Mouse (Mus musculus): Measurements from ENCODE around the gene Fermt1. TPM values are rescaled to one million over a fixed set of nuclear protein-coding genes. Genes with fewer than 3 reads are reported as not detected.
A peak's percentile ranks its signal among the peaks of the same experiment; 100 is the strongest.

The Fermt1 gene
- polyA plus RNA-seq, 1 experiment from 2014 or later, result 0.04 TPM

DNA sequence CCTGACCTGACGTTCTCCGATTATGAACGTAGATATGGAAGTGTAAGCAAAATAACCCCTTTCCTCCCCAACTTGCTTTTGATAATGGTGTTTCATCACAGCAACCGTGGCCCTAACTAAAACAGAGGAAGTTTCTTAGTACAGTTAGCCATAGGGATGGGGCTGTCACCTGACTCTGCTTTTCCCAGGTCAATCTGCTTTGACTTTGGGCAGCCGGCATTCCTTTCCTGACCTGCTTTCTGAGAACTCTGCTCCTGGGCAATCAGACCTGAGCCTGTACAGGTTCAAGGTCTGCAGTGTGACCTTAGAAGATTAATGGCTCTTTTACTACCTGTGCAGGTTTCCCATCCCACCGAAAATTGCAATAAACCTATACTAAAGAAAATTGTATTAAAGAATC is 1.3 kb upstream of the Fermt1 start:
- ATAC-seq, result no peak
- Histone ChIP-seq H3K4me1 (ENCODE audit: control insufficient read depth, insufficient read depth, low read depth, low read length) (peaks cover 12% of the 10 kb centered on the region), H3K27ac (ENCODE audit: low read depth, low read length) (no peak overlapping the region), H3K9ac (ENCODE audit: low read depth, low read length) (no peak overlapping the region), H3K9me3 (ENCODE audit: control insufficient read depth, low read length) (no peaks in the 10 kb centered on the region), H3K27me3 (replicated peaks; ENCODE audit: control insufficient read depth, insufficient read depth, low read length) (peaks cover 30% of the 10 kb centered on the region), H3K36me3 (ENCODE audit: control insufficient read depth, insufficient read depth, low read length) (no peaks in the 10 kb centered on the region), H3K4me2 (ENCODE audit: low read length) (no peak overlapping the region), H3K4me3 (ENCODE audit: low read length) (no peak overlapping the region)
- 86% methylated on average over 6 of the region's 6 CpGs for WGBS

- ATAC-seq, result 0 out of 2 replicates have a peak, but pooled peaks have one; percentile 2
- Histone ChIP-seq H3K4me3 (ENCODE audit: low read length) (peak overlapping the region; percentile 43), H3K27ac (ENCODE audit: low read depth, low read length) (no peak overlapping the region), H3K4me1 (ENCODE audit: control insufficient read depth, insufficient read depth, low read depth, low read length) (peaks cover 12% of the 10 kb centered on the region), H3K4me2 (ENCODE audit: low read length) (peak overlapping the region; percentile 73), H3K9me3 (ENCODE audit: control insufficient read depth, low read length) (no peaks in the 10 kb centered on the region), H3K27me3 (replicated peaks; ENCODE audit: control insufficient read depth, insufficient read depth, low read length) (peaks cover 30% of the 10 kb centered on the region), H3K9ac (ENCODE audit: low read depth, low read length) (peak overlapping the region; percentile 35; the same call in 1 of the 2 replicates), H3K36me3 (ENCODE audit: control insufficient read depth, insufficient read depth, low read length) (no peaks in the 10 kb centered on the region)
- 6% methylated on average over 24 of the region's 24 CpGs for WGBS
Observed at GRCm38 (mm10) chr2:132944711-132945325, 888 bp downstream of the Fermt1 start.

DNA sequence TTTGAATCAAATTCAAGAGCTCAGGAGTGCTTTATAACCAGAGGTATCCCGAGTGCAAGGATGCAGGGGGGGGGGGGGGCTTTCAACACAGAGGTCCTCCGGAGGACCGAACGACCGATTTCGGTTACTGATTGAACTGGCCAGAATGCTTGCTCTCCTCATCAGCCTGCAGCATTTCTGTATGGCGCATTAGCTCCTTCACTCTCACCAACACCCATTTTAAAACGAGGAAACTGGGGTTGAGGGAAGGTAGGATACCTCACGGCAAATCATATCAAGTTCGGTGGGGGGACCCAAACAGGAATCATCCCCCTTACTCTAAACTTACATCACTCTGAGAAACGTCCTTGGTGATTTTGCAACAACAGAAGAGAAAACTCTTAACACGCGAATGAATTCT is 1.7 kb downstream of the Fermt1 start:
- Histone ChIP-seq H3K4me2 (ENCODE audit: low read length) (no peak overlapping the region), H3K9me3 (ENCODE audit: control insufficient read depth, low read length) (no peaks in the 10 kb centered on the region), H3K27ac (ENCODE audit: low read depth, low read length) (no peak overlapping the region), H3K4me1 (ENCODE audit: control insufficient read depth, insufficient read depth, low read depth, low read length) (peaks cover 12% of the 10 kb centered on the region), H3K27me3 (replicated peaks; ENCODE audit: control insufficient read depth, insufficient read depth, low read length) (peaks cover 30% of the 10 kb centered on the region), H3K9ac (ENCODE audit: low read depth, low read length) (no peak overlapping the region), H3K36me3 (ENCODE audit: control insufficient read depth, insufficient read depth, low read length) (no peaks in the 10 kb centered on the region), H3K4me3 (ENCODE audit: low read length) (no peak overlapping the region)
- 39% methylated on average over 13 of the region's 13 CpGs for WGBS
- no peak for ATAC-seq

GRCm38 (mm10) chr2:132943596-132943995 is 2.1 kb downstream of the Fermt1 start:
- Histone ChIP-seq H3K9me3 (ENCODE audit: control insufficient read depth, low read length) (no peaks in the 10 kb centered on the region), H3K9ac (ENCODE audit: low read depth, low read length) (no peak overlapping the region), H3K4me3 (ENCODE audit: low read length) (no peak overlapping the region), H3K4me2 (ENCODE audit: low read length) (no peak overlapping the region), H3K4me1 (ENCODE audit: control insufficient read depth, insufficient read depth, low read depth, low read length) (peaks cover 12% of the 10 kb centered on the region), H3K27ac (ENCODE audit: low read depth, low read length) (no peak overlapping the region), H3K36me3 (ENCODE audit: control insufficient read depth, insufficient read depth, low read length) (no peaks in the 10 kb centered on the region), H3K27me3 (replicated peaks; ENCODE audit: control insufficient read depth, insufficient read depth, low read length) (peaks cover 30% of the 10 kb centered on the region)
- no peak for ATAC-seq
- 52% methylated on average over 9 of the region's 9 CpGs for WGBS

DNA sequence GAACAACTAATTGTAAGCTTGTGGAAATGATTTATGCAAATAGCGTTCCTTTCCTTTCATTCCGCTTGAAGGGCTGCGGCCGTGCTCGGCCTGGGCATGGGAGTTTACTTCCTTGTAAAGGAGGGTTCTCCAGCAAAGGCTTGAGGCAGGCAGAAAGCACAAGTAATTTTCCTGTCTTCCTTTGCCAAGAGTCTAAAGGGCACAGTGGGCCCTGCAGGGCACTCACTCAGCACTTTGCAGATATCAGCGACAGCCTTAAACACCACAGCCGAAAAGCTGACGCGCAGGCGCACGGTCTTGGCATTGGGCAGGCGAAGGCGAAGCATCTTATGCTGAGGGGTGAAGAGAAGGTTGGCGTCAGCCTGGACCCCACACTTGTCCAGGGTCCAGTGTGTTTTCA is 6.7 kb downstream of the Fermt1 start:
- Histone ChIP-seq H3K36me3 (ENCODE audit: control insufficient read depth, insufficient read depth, low read length) (no peaks in the 10 kb centered on the region), H3K4me3 (ENCODE audit: low read length) (no peak overlapping the region), H3K27ac (ENCODE audit: low read depth, low read length) (no peak overlapping the region), H3K27me3 (replicated peaks; ENCODE audit: control insufficient read depth, insufficient read depth, low read length) (peaks cover 12% of the 10 kb centered on the region), H3K9ac (ENCODE audit: low read depth, low read length) (no peak overlapping the region), H3K4me1 (ENCODE audit: control insufficient read depth, insufficient read depth, low read depth, low read length) (no peaks in the 10 kb centered on the region), H3K9me3 (ENCODE audit: control insufficient read depth, low read length) (no peaks in the 10 kb centered on the region), H3K4me2 (ENCODE audit: low read length) (no peak overlapping the region)
- 76% methylated on average over 14 of the region's 14 CpGs for WGBS
- no peak for ATAC-seq

DNA sequence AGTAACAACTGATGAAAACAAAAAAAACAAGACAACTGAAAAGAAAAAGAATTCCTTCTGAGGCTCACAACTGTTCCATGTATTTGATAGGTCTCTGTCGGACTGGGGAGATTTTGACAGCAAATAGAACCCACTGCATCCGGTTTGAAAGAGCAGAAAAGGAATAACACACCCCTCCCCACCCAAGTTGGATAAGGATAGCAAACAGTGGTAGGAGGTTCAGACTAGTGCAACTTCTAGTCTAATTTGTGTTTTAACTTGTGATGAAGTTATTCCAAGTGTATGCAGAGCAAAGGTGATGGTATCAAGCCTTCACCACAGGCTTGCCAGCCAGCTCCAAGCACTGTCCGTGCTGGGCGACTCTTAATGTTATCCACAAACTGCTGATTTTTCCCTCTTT is 9.5 kb downstream of the Fermt1 start:
- Histone ChIP-seq H3K4me2 (ENCODE audit: low read length) (no peak overlapping the region), H3K9ac (ENCODE audit: low read depth, low read length) (no peak overlapping the region), H3K9me3 (ENCODE audit: control insufficient read depth, low read length) (peaks cover 3% of the 10 kb centered on the region; the same call in 1 of the 2 replicates), H3K36me3 (ENCODE audit: control insufficient read depth, insufficient read depth, low read length) (no peaks in the 10 kb centered on the region), H3K4me1 (ENCODE audit: control insufficient read depth, insufficient read depth, low read depth, low read length) (no peaks in the 10 kb centered on the region), H3K27me3 (replicated peaks; ENCODE audit: control insufficient read depth, insufficient read depth, low read length) (no peaks in the 10 kb centered on the region), H3K27ac (ENCODE audit: low read depth, low read length) (no peak overlapping the region), H3K4me3 (ENCODE audit: low read length) (no peak overlapping the region)
- 89% methylated on average over 4 of the region's 4 CpGs for WGBS
- no peak for ATAC-seq

GRCm38 (mm10) chr2:132934711-132935110 is 11.0 kb downstream of the Fermt1 start:
- Histone ChIP-seq H3K27ac (ENCODE audit: low read depth, low read length) (no peak overlapping the region), H3K9me3 (ENCODE audit: control insufficient read depth, low read length) (peaks cover 3% of the 10 kb centered on the region; the same call in 1 of the 2 replicates), H3K36me3 (ENCODE audit: control insufficient read depth, insufficient read depth, low read length) (no peaks in the 10 kb centered on the region), H3K4me1 (ENCODE audit: control insufficient read depth, insufficient read depth, low read depth, low read length) (no peaks in the 10 kb centered on the region), H3K27me3 (replicated peaks; ENCODE audit: control insufficient read depth, insufficient read depth, low read length) (no peaks in the 10 kb centered on the region), H3K9ac (ENCODE audit: low read depth, low read length) (no peak overlapping the region), H3K4me2 (ENCODE audit: low read length) (no peak overlapping the region), H3K4me3 (ENCODE audit: low read length) (no peak overlapping the region)
- ATAC-seq, result no peak
- 89% methylated on average over 4 of the region's 4 CpGs for WGBS

GRCm38 (mm10) chr2:132934142-132934541 is 11.6 kb downstream of the Fermt1 start:
- no peak overlapping the region for H3K4me3 ChIP-seq (ENCODE audit: low read length)
- whole genome bisulfite sequencing, result 84% methylated on average over 2 of the region's 2 CpGs
- no peaks in the 10 kb centered on the region for H3K4me1 ChIP-seq (ENCODE audit: control insufficient read depth, insufficient read depth, low read depth, low read length)
- no peaks in the 10 kb centered on the region for H3K36me3 ChIP-seq (ENCODE audit: control insufficient read depth, insufficient read depth, low read length)
- H3K9ac ChIP-seq (ENCODE audit: low read depth, low read length), result no peak overlapping the region
- no peak overlapping the region for H3K4me2 ChIP-seq (ENCODE audit: low read length)
- no peak for ATAC-seq
- H3K9me3 ChIP-seq (ENCODE audit: control insufficient read depth, low read length), result peaks cover 3% of the 10 kb centered on the region; the same call in 1 of the 2 replicates
- H3K27me3 ChIP-seq (replicated peaks; ENCODE audit: control insufficient read depth, insufficient read depth, low read length), result no peaks in the 10 kb centered on the region
- no peak overlapping the region for H3K27ac ChIP-seq (ENCODE audit: low read depth, low read length)

GRCm38 (mm10) chr2:132928999-132929398 is 16.7 kb downstream of the Fermt1 start:
- Histone ChIP-seq H3K4me1 (ENCODE audit: control insufficient read depth, insufficient read depth, low read depth, low read length) (no peaks in the 10 kb centered on the region), H3K27ac (ENCODE audit: low read depth, low read length) (no peak overlapping the region), H3K36me3 (ENCODE audit: control insufficient read depth, insufficient read depth, low read length) (no peaks in the 10 kb centered on the region), H3K9ac (ENCODE audit: low read depth, low read length) (no peak overlapping the region), H3K4me3 (ENCODE audit: low read length) (no peak overlapping the region), H3K4me2 (ENCODE audit: low read length) (no peak overlapping the region), H3K9me3 (ENCODE audit: control insufficient read depth, low read length) (peaks cover 3% of the 10 kb centered on the region; the same call in 1 of the 2 replicates), H3K27me3 (replicated peaks; ENCODE audit: control insufficient read depth, insufficient read depth, low read length) (no peaks in the 10 kb centered on the region)
- no peak for ATAC-seq
- 76% methylated on average over 2 of the region's 2 CpGs for WGBS

Data from hindbrain, embryonic 16.5 days (tissue).